ENCODE assay signal across 18 mouse cellular contexts in the genomic region with DNA sequence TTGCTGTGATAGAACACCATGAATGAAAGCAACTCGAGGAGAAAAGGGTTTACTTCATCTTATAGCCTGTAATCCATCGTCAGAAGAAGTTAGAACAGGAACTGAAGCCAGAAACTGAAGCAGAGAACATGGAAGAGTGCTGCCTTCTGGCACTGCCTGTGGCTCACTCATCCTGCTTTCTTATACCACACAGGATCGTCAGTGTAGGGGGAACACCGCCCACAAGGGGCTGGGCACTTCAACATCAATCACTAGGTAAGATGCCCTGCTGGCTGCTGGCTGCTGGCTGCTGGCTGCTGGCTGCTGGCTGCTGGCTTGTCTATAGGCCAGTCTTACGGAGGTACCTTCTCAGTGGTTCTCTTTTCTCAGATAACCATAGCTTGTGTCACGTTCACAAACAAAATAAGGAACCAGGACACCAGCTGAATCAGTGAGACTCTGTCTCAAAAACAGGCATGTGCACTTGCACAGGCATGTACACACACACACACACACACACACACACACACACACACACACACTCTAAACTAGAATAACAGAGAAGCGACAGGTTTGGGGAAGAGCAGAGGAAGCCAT. TPM values are rescaled to one million over a fixed set of nuclear protein-coding genes. Genes with fewer than 3 reads are reported as not detected.
"Had no signal": no experiment of that assay in that cellular context is flagged by ENCODE, and none has a peak within 500 bp of the region (broad histone marks: within the 10 kb centered on the region; RNA-seq: fewer than 3 reads in every experiment).

No protein-coding gene starts in this region.

- H3K9ac ChIP-seq: kidney, embryonic 15.5 days; limb, embryonic 12.5 days; liver, embryonic 14.5 days; neural tube, embryonic 12.5 days had no signal

- H3K4me3 ChIP-seq: kidney, embryonic 15.5 days; limb, embryonic 12.5 days; midbrain, embryonic 10.5 days; neural tube, embryonic 12.5 days had no signal

- H3K4me2 ChIP-seq: kidney, embryonic 15.5 days; limb, embryonic 12.5 days; neural tube, embryonic 12.5 days had no signal

- H3K36me3 ChIP-seq: kidney, embryonic 15.5 days; limb, embryonic 12.5 days; midbrain, embryonic 10.5 days; neural tube, embryonic 12.5 days had no signal

- H3K9me3 ChIP-seq: kidney, embryonic 15.5 days; limb, embryonic 12.5 days; midbrain, embryonic 10.5 days; neural tube, embryonic 12.5 days had no signal

- ATAC-seq: intestine, embryonic 16.5 days; lung, postnatal 0 days had no signal

- DNase-seq: kidney, adult 2 months; kidney, postnatal 14 days; layer of hippocampus, adult 9-11 months; layer of hippocampus, postnatal 36 days; liver; lung, adult 2 months; lung, postnatal 36 days; midbrain, embryonic 14.5 days; right cerebral cortex, postnatal 4 days; thymus, postnatal 4 days had no signal

- H3K27me3 ChIP-seq: kidney, embryonic 15.5 days; limb, embryonic 12.5 days; neural tube, embryonic 12.5 days had no signal

- H3K27ac ChIP-seq: kidney, embryonic 15.5 days; limb, embryonic 12.5 days; liver, embryonic 14.5 days; midbrain, embryonic 10.5 days; neural tube, embryonic 12.5 days had no signal

RNA-seq across cellular contexts. Expression of a gene that starts 13.7 kb away (rescaled TPM):
- total RNA-seq: neutrophil, adult 5-6 weeks had no signal
- polyA plus RNA-seq: limb, embryonic 12.5 days had no signal

RNA-seq across cellular contexts. Expression of a gene that starts 23.4 kb away (rescaled TPM):
- total RNA-seq: neutrophil, adult 5-6 weeks had no signal
- polyA plus RNA-seq: intestine, embryonic 16.5 days; kidney, adult 2 months; liver, embryonic 14.5 days; neural tube, embryonic 12.5 days had no signal

RNA-seq across cellular contexts. Expression of a gene that starts 53.5 kb away (rescaled TPM):
- total RNA-seq: neutrophil, adult 5-6 weeks had no signal
